Comparison of ENCODE assay signal across 18 mouse cellular contexts in the genomic region with DNA sequence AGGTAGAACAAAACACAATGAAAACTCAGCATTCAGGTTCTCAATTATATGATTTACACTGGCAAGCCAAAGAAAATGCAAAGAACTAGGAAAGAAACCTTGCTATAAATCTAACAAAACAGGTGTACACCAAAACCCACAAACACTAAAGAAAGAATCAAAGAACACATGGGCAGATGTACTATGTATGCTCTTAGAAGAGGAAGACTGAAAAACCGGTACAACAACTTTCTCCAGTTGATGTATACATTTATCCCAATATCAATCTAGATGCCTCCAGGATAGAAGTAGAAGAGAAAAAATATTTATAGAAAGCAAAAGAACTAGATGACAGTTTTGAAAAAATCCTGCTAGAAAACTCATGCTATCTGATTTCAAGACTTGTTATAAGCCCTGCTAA.
"Had no signal": no experiment of that assay in that cellular context is flagged by ENCODE, and none has a peak within 500 bp of the region (broad histone marks: within the 10 kb centered on the region; RNA-seq: fewer than 3 reads in every experiment).

No protein-coding gene starts in this region.

- H3K36me3 ChIP-seq: midbrain, embryonic 10.5 days; midbrain, embryonic 13.5 days; midbrain, embryonic 15.5 days; neural tube, embryonic 13.5 days; neural tube, embryonic 15.5 days had no signal

- H3K9ac ChIP-seq: lung, embryonic 14.5 days; midbrain, embryonic 13.5 days; midbrain, embryonic 15.5 days; neural tube, embryonic 13.5 days; neural tube, embryonic 15.5 days had no signal

- H3K4me3 ChIP-seq: midbrain, embryonic 10.5 days; midbrain, embryonic 13.5 days; midbrain, embryonic 15.5 days; myocyte; neural tube, embryonic 13.5 days; neural tube, embryonic 15.5 days had no signal

- H3K4me2 ChIP-seq: lung, embryonic 14.5 days; midbrain, embryonic 13.5 days; midbrain, embryonic 15.5 days; neural tube, embryonic 13.5 days; neural tube, embryonic 15.5 days had no signal

- ATAC-seq: midbrain, embryonic 13.5 days; midbrain, embryonic 15.5 days had no signal

- H3K9me3 ChIP-seq: midbrain, embryonic 10.5 days; midbrain, embryonic 13.5 days; midbrain, embryonic 15.5 days; neural tube, embryonic 13.5 days; neural tube, embryonic 15.5 days had no signal

- DNase-seq: lung, adult 18-20 months; lung, embryonic 14.5 days; lung, postnatal 10 days; lung, postnatal 4 days; retina, postnatal 1 day; right cerebral cortex, adult 18-20 months; right cerebral cortex, postnatal 25 days; right cerebral cortex, postnatal 4 days; spleen, adult 18-20 months; thymus, adult 18-20 months; thymus, postnatal 14 days; thymus, postnatal 36 days had no signal

- H3K27ac ChIP-seq: midbrain, embryonic 10.5 days; midbrain, embryonic 13.5 days; midbrain, embryonic 15.5 days; neural tube, embryonic 13.5 days; neural tube, embryonic 15.5 days had no signal

- H3K27me3 ChIP-seq: midbrain, embryonic 13.5 days; midbrain, embryonic 15.5 days; neural tube, embryonic 13.5 days; neural tube, embryonic 15.5 days had no signal
